Mouse (Mus musculus) left cerebral cortex, postnatal 25 days (tissue): ENCODE data around the gene Lpo. TPM values are rescaled to one million over a fixed set of nuclear protein-coding genes. Genes with fewer than 3 reads are reported as not detected.
"Not testable (repeated sequence)": the region's sequence is repeated elsewhere in the genome, so short reads cannot be mapped to it uniquely, and the experiment has no call there.

Source experiments
- DNase-seq, 2 experiments: peaks; one replicate each; pipeline ENCODE4 v3.0.0; 2022; ENCODE audit warnings: low spot score in 2 of 2, mixed read lengths in 1 of 2
- intact Hi-C: fragments of 180-260 bp; cut with DNase I; formaldehyde crosslinking; loops from one replicate; pipeline ENCODE4 v1.15.1; 2025
- total RNA-seq, 2 experiments: library from RNA; stranded (reverse); gene quantifications; 2 replicates each; pipeline ENCODE4 v1.2.3; 2021

Lpo gene
- under 1 TPM; 0.32 to 0.44 TPM for total RNA-seq

GRCm38 (mm10) chr11:87828239-87828900 lies at the start of gene Lpo:
Gene Lpo, minus strand, starts transcription at chr11:87828289.
- peak in 1 of 2 experiments; percentile 7 for DNase-seq
- intact Hi-C loops, result no loop called here

- intact Hi-C loops, result no loop called here
Observed at GRCm38 (mm10) chr11:87875436-87875835, 47.3 kb upstream of the Lpo start, which contains the start of gene Epx. Gene Epx, minus strand, starts transcription at chr11:87875536.

GRCm38 (mm10) chr11:87871766-87872165 lies 43.7 kb upstream of the Lpo start:
- intact Hi-C loops, result loop anchor here (5.0 kb wide), 1 partner anchor 86 kb away; no protein-coding TSS in a partner anchor
- DNase-seq, result no peak

More at GRCm38 (mm10) chr11:87875436-87875835, 47.3 kb upstream of the Lpo start, which contains the start of gene Epx:
- no peak for DNase-seq

DNA sequence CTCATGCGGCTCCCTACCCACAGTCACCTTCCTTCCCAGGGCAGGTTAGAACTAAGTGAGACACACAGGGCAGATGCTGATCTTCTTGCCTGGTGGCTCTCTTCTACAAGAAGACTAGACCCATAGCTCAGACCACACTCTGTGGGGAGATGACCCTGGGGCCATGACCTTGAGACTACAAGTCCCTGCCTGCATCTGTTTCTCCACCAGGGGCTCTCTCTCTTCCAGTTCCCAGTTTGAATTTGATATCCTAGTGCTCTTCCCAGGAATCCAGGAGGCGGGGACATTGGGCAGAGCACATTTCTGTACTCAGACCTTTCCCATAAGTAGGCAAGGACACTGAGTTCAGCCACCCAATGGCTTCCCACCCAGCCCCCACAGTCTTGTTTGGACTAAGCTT lies 42.0 kb upstream of the Lpo start:
- no peak for DNase-seq
- intact Hi-C loops, result loop anchor here (5.0 kb wide), 1 partner anchor 87 kb away; no protein-coding TSS in a partner anchor

DNA sequence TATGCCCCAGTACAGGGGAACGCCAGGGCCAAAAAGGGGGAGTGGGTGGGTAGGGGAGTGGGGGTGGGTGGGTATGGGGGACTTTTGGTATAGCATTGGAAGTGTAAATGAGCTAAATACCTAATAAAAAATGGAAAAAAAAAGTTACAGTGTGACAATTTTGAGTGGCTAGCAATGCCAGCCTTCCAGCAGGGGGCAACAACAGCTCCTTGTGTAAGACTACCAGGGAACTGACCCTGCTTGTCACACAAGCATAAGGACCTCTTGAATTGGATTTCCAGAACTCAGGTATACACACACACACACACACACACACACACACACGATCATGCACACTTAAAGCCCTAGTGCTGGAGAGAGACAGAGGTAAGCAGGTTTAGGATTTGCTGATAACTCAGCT lies 38.8 kb upstream of the Lpo start:
- intact Hi-C loops, result not testable (repeated sequence)
- peak in 1 of 2 experiments; percentile 10 for DNase-seq

GRCm38 (mm10) chr11:87862805-87863204 lies 34.7 kb upstream of the Lpo start:
- intact Hi-C loops, result loop anchor here (5.0 kb wide), 1 partner anchor 89 kb away; no protein-coding TSS in a partner anchor
- no peak for DNase-seq

GRCm38 (mm10) chr11:87860426-87860825 lies 32.3 kb upstream of the Lpo start:
- DNase-seq, result no peak
- intact Hi-C loops, result loop anchor here (5.0 kb wide), 1 partner anchor 92 kb away; no protein-coding TSS in a partner anchor

GRCm38 (mm10) chr11:87859273-87859672 lies 31.2 kb upstream of the Lpo start:
- intact Hi-C loops, result no loop called here
- DNase-seq, result no peak

DNA sequence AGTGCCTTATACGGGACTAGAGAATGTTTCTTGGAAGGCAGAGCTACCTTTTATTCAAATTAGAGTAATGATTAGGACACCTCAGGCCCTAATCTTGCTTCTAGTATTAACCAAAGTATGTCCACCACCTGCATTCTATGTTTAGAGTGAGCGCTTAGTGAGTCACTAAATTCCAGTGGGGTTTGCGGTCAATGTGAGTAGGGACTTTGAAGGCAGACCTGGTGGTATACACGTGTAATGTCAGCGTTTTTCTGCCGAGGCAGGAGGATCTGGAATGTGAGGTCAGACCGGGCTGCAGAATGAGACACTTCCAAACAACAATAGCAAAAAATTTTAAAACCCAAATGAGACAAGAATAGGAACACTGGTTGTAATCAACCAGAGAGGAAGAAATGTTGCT lies 26.5 kb upstream of the Lpo start:
- intact Hi-C loops, result no loop called here

DNA sequence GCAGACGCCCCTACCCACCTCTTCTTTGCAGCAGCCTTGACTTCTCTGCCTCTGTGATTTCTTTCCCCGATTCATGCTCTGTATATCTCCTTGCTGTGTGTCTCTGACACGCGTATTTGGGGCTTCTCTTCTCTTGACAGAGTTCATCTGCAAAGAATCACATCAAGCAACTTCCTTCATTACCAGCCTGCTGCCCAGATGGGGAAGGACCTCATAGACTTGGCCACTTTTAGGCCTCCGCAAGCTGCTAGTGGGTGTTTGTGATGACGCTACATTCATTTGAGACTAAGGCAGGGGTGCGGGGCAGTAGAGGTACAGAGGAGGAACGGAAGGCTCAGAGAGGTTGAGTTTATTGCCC lies 25.5 kb upstream of the Lpo start:
- intact Hi-C loops, result no loop called here
- peak; percentile 42 to 52 for DNase-seq

More for the DNA sequence above, 26.5 kb upstream of the Lpo start:
- DNase-seq, result no peak

GRCm38 (mm10) chr11:87852690-87853596 lies 24.9 kb upstream of the Lpo start, which contains the start of gene Mks1:
Gene Mks1, plus strand, starts transcription at chr11:87853215.
- peak; percentile 94 to 95 for DNase-seq
- intact Hi-C loops, result no loop called here

DNA sequence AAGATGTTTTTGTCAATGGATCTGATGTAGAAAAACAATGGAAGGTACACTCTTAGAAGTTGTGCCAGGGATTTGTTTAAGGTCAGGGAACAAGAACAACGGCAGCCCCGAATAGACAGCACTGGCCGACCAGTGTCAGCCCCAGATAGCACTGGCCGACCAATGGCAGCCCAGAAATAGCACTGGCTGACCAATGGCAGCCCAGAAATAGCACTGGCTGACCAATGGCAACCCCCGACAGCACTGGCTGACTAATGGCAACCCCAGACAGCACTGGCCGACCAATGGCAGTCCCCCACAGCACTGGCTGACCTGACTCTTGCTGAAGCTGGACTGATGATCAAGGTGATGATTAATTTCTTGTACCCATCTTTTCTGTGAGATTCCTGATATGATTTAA lies 19.8 kb upstream of the Lpo start:
- intact Hi-C loops, result no loop called here
- DNase-seq, result no peak

DNA sequence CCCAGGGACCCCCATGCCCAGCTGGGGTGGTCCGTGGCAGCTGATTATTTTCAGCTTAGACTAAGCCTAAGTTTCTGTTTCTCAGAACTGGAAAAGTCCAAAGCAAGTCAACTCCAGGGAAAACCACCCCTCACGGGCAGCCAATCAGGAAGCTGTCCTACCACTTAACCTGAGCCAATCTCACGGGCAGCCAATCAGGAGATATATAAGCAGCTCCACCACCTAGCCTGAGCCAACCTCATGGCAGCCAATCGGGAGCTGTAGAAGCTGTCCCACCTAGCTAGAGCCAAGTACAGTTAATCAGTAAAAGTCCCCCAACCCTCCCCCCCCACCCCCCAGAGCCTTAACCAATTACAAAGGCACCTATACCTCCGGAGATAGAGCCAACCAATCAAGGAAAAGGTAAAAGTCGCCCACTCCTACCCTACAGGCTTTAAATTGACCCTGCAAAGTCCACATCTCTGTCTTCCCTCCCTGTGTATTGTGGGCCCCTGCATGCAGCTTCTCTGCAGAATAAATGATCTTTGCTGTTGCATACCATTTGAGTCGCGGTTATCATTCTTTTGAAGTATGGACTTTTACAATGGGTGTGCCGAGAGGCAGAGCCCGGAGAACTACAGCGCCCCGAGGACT lies 19.0 kb upstream of the Lpo start:
- DNase-seq, result no peak
- intact Hi-C loops, result no loop called here

- no peak for DNase-seq
- intact Hi-C loops, result no loop called here
Observed at GRCm38 (mm10) chr11:87841436-87841835, 13.3 kb upstream of the Lpo start.

- no peak for DNase-seq
Observed at GRCm38 (mm10) chr11:87840676-87841075, 12.6 kb upstream of the Lpo start.

GRCm38 (mm10) chr11:87821502-87821901 lies 6.6 kb downstream of the Lpo start:
- DNase-seq, result no peak
- intact Hi-C loops, result no loop called here

More at GRCm38 (mm10) chr11:87840676-87841075, 12.6 kb upstream of the Lpo start:
- intact Hi-C loops, result no loop called here

- no peak for DNase-seq
- intact Hi-C loops, result no loop called here
Observed at GRCm38 (mm10) chr11:87817443-87817773, 10.7 kb downstream of the Lpo start.

- intact Hi-C loops, result no loop called here
- DNase-seq, result peak; percentile 45
Observed at GRCm38 (mm10) chr11:87816707-87817442, 11.2 kb downstream of the Lpo start.

DNA sequence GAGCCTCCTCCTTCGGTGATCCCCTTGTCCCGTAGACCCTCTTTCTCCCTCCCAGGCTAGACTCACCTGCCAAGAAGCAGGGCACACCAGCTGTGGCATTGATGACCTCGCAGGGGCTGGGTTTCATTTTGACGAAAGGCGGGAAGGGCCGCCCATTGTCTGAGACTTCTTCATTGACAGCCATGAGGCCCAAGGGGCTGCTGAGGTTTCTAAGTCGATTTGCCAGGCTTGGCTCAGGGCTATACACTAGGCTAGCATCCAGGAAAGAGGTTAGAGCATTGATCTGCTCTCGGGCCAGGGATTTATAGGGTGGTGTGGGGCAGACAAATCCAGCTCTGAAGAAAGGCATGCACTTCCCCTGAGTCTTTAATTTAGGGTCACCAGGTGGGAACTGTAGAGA lies 13.3 kb downstream of the Lpo start:
- DNase-seq, result no peak
- intact Hi-C loops, result no loop called here
